Mouse (Mus musculus) hindlimb bud, embryonic 11.5 days (tissue): ENCODE results near the gene Mvb12a.

Source experiments
- DNase-seq: peaks from one replicate; pipeline ENCODE4 v3.0.0-alpha.2; 2012; ENCODE audit warnings: low read depth, low spot score; ENCODE audit errors: extremely low spot score

Mvb12a gene

DNA sequence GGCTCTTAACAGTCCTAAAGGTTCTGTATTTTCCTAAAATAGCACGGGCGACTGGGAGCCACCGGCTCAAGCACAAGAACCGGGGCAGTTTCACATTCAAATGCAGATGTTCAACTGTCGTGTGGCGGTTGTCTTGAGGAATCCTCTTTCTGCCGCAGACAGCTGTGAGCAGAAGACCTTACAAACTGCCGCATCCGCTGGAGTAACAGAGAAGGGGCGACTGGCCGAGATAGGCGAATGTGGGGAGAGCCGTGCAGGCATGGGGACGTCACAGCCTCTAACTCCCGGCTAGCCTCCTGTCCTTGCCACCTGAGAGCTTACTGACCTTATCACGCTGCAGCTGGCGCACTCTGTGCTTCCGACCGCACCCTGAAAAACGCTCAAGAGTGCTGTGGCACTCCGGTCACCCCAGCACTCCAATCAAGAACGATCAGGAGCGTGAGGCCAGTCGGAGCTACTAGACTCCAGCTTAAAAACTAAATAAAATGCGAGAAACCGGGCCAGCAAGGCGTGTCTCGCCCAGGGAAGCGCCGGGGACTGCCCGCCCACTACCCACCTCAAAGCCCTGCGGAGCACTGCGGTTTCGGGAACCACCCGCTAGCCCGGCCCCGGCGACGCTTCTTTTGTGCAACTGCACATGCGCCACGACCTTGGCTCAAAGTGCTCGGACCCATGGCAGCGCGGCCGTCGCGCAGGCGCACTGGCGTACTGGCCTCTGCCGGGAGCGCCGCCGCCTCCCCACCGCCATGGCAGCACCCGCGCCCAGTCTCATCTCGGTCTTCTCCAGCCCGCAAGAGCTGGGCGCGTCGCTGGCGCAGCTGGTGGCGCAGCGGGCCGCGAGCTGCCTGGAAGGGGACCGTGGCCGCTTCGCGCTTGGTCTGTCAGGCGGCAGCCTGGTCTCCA is 49.0 kb downstream of the Mvb12a start, which contains the start of gene Pgls:
Pgls (plus strand) TSS at position 706 of the 903 bp plus-strand sequence.
- DNase-seq: no peak

- DNase-seq: no peak
Observed at GRCm38 (mm10) chr8:71592374-71593170, 49.9 kb downstream of the Mvb12a start.

DNA sequence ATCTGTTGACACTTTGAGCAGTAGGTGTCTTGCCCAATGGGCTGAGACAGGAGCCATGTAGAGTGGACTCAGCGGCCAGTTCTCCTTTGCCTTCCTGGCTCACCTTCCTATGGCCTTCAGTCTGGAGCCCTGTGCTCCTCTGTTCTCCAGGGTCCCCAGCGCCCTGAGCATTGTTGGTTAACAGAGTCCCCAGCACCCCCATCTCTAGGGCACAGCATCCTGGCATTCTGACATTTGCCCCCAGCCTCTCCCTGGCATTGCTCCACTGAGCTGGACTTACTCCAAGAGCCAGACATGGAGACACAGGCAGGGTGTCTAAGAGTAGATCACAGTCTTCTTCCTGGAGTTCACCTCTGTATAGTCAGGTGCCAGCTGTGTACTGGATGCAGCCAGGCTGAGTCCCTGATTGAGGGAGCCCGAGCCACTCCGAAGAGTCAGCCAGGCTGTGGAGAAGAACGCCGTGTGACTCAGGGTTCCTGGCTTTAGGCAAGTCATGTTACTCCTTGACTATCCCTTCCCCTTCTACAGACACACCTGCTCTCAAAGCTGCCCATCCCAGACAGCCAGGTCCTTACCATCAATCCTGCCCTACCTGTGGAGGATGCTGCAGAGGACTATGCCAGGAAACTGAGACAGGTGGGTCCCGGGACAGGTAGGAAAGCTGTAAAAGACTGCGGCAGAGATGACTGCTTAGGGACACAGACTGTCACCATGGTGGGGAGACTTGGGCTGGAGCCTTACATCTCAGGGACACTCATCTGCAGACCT is 51.0 kb downstream of the Mvb12a start:
- DNase-seq: no peak

DNA sequence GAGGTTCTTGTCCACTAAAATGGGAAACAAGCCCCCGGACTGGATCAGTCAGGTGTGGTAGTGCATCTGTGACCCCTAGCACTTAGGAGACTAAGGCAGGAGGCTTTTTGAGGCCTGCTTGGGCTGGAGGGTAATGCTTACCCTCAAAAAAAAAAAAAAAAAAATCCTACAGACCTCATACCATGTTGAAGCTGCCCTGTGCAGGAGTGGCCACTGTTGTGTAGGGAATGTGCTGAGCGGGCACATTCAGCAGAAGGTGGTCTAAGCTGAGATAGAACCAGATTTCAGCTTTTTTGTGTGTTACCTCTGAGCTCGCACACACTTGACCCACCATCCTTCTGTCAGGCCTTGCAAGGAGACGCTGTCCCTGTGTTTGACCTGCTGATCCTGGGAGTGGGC is 51.6 kb downstream of the Mvb12a start:
- DNase-seq: no peak

DNA sequence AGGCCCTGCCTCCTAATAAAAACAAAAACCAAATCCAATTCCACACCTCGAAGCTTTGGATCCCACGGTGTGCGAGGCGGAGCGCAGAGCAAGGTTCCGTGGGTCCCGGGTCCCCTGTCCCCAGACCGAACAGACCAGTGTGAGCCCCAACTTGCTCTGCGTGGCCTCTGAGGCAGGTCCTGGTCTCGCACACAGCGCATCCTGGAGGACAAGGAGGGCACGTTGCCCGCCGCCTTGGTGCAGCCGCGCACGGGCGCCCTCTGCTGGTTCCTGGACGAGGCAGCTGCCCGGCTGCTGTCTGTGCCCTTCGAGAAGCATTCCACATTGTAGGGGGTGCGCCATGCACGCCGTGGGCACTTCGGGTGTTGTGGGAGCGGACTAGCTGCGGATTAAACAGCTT is 53.1 kb downstream of the Mvb12a start:
- DNase-seq: no peak

- no peak for DNase-seq
Observed at GRCm38 (mm10) chr8:71596384-71596783, 53.7 kb downstream of the Mvb12a start.

GRCm38 (mm10) chr8:71596798-71597197 is 54.1 kb downstream of the Mvb12a start:
- DNase-seq: no peak

DNA sequence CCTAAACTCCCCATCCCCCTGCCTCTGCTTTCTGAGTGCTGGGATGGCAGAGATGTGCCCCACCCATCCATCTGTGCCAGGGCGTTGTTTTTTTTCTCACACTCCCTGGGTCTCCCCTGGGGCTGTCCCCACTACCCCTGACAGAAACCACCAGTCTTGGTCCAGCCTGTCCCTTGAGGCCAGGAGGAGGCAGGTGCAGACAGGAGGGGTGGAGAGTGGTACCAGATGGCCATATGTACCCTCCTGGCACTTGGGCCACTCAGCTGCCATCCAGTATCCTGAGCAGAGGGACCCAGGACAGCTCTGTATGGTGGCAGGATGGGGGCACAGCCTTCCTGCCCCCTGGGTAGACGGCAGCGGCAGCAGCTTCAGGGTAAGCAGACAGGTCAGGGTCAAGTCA is 54.7 kb downstream of the Mvb12a start, which contains the start of gene Fam129c:
Fam129c (plus strand) TSS at position 198 of the 400 bp plus-strand sequence.
- no peak for DNase-seq
